Mouse (Mus musculus) urinary bladder, postnatal 10 days (tissue): Measurements from ENCODE around the gene Ttyh3.

Source experiments
- DNase-seq: peaks from one replicate; pipeline ENCODE4 v3.0.0; 2022; ENCODE audit warnings: low spot score

Ttyh3 gene

GRCm38 (mm10) chr5:140608634-140609015 lies 40.2 kb downstream of the Ttyh3 start:
- DNase-seq, result no peak

- no peak for DNase-seq
These were observed 40.8 kb downstream of the Ttyh3 start for GRCm38 (mm10) chr5:140607836-140608633.

- DNase-seq, result peak; percentile 48
These were observed 41.6 kb downstream of the Ttyh3 start, which contains the start of gene Lfng for GRCm38 (mm10) chr5:140607001-140607835. Gene Lfng (plus strand): TSS chr5:140607320.

GRCm38 (mm10) chr5:140606386-140606785 lies 42.4 kb downstream of the Ttyh3 start:
- no peak for DNase-seq

- DNase-seq, result no peak
These were observed 43.6 kb downstream of the Ttyh3 start for GRCm38 (mm10) chr5:140605228-140605627.

- no peak for DNase-seq
These were observed 44.4 kb downstream of the Ttyh3 start for GRCm38 (mm10) chr5:140604386-140604785.

- no peak for DNase-seq
These were observed 46.3 kb downstream of the Ttyh3 start for GRCm38 (mm10) chr5:140602540-140602939.

GRCm38 (mm10) chr5:140601712-140602111 lies 47.1 kb downstream of the Ttyh3 start:
- DNase-seq, result no peak

GRCm38 (mm10) chr5:140599939-140600338 lies 48.9 kb downstream of the Ttyh3 start:
- no peak for DNase-seq

- DNase-seq, result no peak
These were observed 51.0 kb downstream of the Ttyh3 start for GRCm38 (mm10) chr5:140597787-140598186.

GRCm38 (mm10) chr5:140596927-140597588 lies 51.8 kb downstream of the Ttyh3 start:
- no peak for DNase-seq

- no peak for DNase-seq
These were observed 52.4 kb downstream of the Ttyh3 start for GRCm38 (mm10) chr5:140596426-140596825.

- DNase-seq, result no peak
These were observed 54.0 kb downstream of the Ttyh3 start for GRCm38 (mm10) chr5:140594846-140595245.

- no peak for DNase-seq
These were observed 59.6 kb downstream of the Ttyh3 start for GRCm38 (mm10) chr5:140589082-140589774.

GRCm38 (mm10) chr5:140583732-140584368 lies 65.0 kb downstream of the Ttyh3 start:
- no peak for DNase-seq

- no peak for DNase-seq
These were observed 65.7 kb downstream of the Ttyh3 start for GRCm38 (mm10) chr5:140582995-140583731.

GRCm38 (mm10) chr5:140581569-140581968 lies 67.3 kb downstream of the Ttyh3 start:
- no peak for DNase-seq

GRCm38 (mm10) chr5:140579771-140580170 lies 69.1 kb downstream of the Ttyh3 start:
- DNase-seq, result no peak

- DNase-seq, result no peak
These were observed 69.6 kb downstream of the Ttyh3 start for GRCm38 (mm10) chr5:140579221-140579620.

GRCm38 (mm10) chr5:140575381-140575866 lies 73.4 kb downstream of the Ttyh3 start:
- no peak for DNase-seq
